31 mouse cellular contexts compared by ENCODE assay signal in the genomic region with DNA sequence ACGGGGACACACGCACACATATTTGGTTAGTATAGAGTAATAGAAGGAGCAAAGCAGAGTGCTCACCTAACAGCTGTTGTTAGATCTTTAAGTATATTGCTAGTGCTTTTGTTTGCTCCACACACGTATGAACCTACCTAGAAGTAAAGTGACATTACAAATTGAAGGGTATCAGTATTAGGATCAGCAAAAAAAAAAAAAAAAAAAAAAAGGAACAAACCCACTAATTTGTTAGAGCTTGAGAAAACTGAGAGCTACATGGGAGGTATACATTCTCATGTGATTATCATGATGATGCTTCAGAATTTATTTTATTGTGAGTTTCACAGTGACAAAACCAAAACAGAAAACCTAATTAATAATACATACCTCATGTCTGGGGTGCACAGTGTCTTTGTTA.
"Had no signal": no experiment of that assay in that cellular context is flagged by ENCODE, and none has a peak within 500 bp of the region (broad histone marks: within the 10 kb centered on the region; RNA-seq: fewer than 3 reads in every experiment).

No protein-coding gene starts in this region.

- H3K27me3 ChIP-seq: limb, embryonic 12.5 days; limb, embryonic 13.5 days; limb, embryonic 15.5 days; liver, embryonic 12.5 days; liver, embryonic 13.5 days; liver, embryonic 15.5 days; lung, embryonic 15.5 days; megakaryocyte, embryonic 14.5 days; midbrain, embryonic 12.5 days; midbrain, embryonic 13.5 days; midbrain, embryonic 15.5 days; neural tube, embryonic 12.5 days had no signal

- H3K4me3 ChIP-seq: limb, embryonic 10.5 days; limb, embryonic 12.5 days; limb, embryonic 13.5 days; limb, embryonic 15.5 days; liver, embryonic 12.5 days; liver, embryonic 13.5 days; liver, embryonic 15.5 days; lung, embryonic 15.5 days; megakaryocyte, embryonic 14.5 days; midbrain, embryonic 10.5 days; midbrain, embryonic 12.5 days; midbrain, embryonic 13.5 days; midbrain, embryonic 15.5 days; myocyte; neural tube, embryonic 12.5 days had no signal

- H3K9ac ChIP-seq: limb, embryonic 12.5 days; limb, embryonic 13.5 days; limb, embryonic 15.5 days; liver, embryonic 12.5 days; liver, embryonic 13.5 days; liver, embryonic 14.5 days; liver, embryonic 15.5 days; liver, postnatal 0 days; lung, embryonic 14.5 days; lung, embryonic 15.5 days; midbrain, embryonic 12.5 days; midbrain, embryonic 13.5 days; midbrain, embryonic 15.5 days; neural tube, embryonic 12.5 days had no signal

- H3K27ac ChIP-seq: limb, embryonic 10.5 days; limb, embryonic 12.5 days; limb, embryonic 13.5 days; limb, embryonic 15.5 days; liver, embryonic 12.5 days; liver, embryonic 13.5 days; liver, embryonic 14.5 days; liver, embryonic 15.5 days; lung, embryonic 15.5 days; midbrain, embryonic 10.5 days; midbrain, embryonic 12.5 days; midbrain, embryonic 13.5 days; midbrain, embryonic 15.5 days; neural tube, embryonic 12.5 days had no signal

- H3K9me3 ChIP-seq: limb, embryonic 10.5 days; limb, embryonic 12.5 days; limb, embryonic 13.5 days; limb, embryonic 15.5 days; liver, embryonic 12.5 days; liver, embryonic 13.5 days; liver, embryonic 15.5 days; lung, embryonic 15.5 days; megakaryocyte, embryonic 14.5 days; midbrain, embryonic 10.5 days; midbrain, embryonic 12.5 days; midbrain, embryonic 13.5 days; midbrain, embryonic 15.5 days; neural tube, embryonic 12.5 days had no signal

- H3K4me1 ChIP-seq: midbrain, embryonic 10.5 days; midbrain, embryonic 12.5 days; midbrain, embryonic 15.5 days; neural tube, embryonic 12.5 days had no signal

- DNase-seq: left cerebral cortex, postnatal 4 days; liver; liver, embryonic 13.5 days; liver, postnatal 0 days; lung, adult 18-20 months; lung, adult 2 months; lung, embryonic 14.5 days; lung, postnatal 10 days; lung, postnatal 14 days; lung, postnatal 36 days; lung, postnatal 4 days; midbrain, embryonic 14.5 days had no signal

- ATAC-seq: liver, postnatal 0 days; lung, postnatal 0 days; midbrain, embryonic 13.5 days; midbrain, embryonic 15.5 days; midbrain, embryonic 16.5 days had no signal

- H3K4me2 ChIP-seq: limb, embryonic 12.5 days; limb, embryonic 13.5 days; limb, embryonic 15.5 days; liver, embryonic 11.5 days; liver, embryonic 13.5 days; liver, embryonic 15.5 days; lung, embryonic 14.5 days; lung, embryonic 15.5 days; midbrain, embryonic 11.5 days; midbrain, embryonic 12.5 days; midbrain, embryonic 13.5 days; midbrain, embryonic 15.5 days; neural tube, embryonic 12.5 days had no signal

- H3K36me3 ChIP-seq: limb, embryonic 13.5 days; liver, embryonic 12.5 days; liver, embryonic 13.5 days; liver, embryonic 15.5 days; lung, embryonic 15.5 days; midbrain, embryonic 12.5 days; midbrain, embryonic 13.5 days; midbrain, embryonic 15.5 days; neural tube, embryonic 12.5 days had no signal
